Mouse (Mus musculus) ovary, adult 2 months (tissue): ENCODE data around the gene Sv2b. TPM values are rescaled to one million over a fixed set of nuclear protein-coding genes. Genes with fewer than 3 reads are reported as not detected.

Experiments used
- polyA plus RNA-seq: library from polyadenylated mRNA; depleted of rRNA; stranded (reverse); fragments of >200 nt; gene quantifications from 2 replicates; pipeline ENCODE4 v1.2.3, GENCODE M21; 2012; rRNA removed

Gene Sv2b
- 2.2 and 2.3 TPM in 2 replicates for polyA plus RNA-seq

GRCm38 (mm10) chr7:75308457-75309312, at the start of gene Sv2b:
TSS of gene Sv2b (minus strand) at chr7:75309262.

Other genes starting within 250 kb of the Sv2b start
- 16.0 and 20.1 TPM in 2 replicates for gene Akap13, start 146.3 kb upstream of the Sv2b start, polyA plus RNA-seq